Mouse (Mus musculus) megakaryocyte, embryonic 14.5 days (primary cell): ENCODE measurements around the gene Srrm4. TPM values are rescaled to one million over a fixed set of nuclear protein-coding genes. Genes with fewer than 3 reads are reported as not detected.

Experiments used
- H3K27me3 ChIP-seq: replicated peaks from 2 replicates; pipeline ENCODE3; 2012; ENCODE audit warnings: inconsistent platforms
- H3K36me3 ChIP-seq: replicated peaks from 2 replicates; pipeline ENCODE3; 2012; ENCODE audit warnings: low read length, inconsistent platforms, mixed read lengths
- H3K4me1 ChIP-seq: 2 replicates; pipeline ENCODE4 v1.6.1; 2012; ENCODE audit warnings: inconsistent platforms
- H3K4me3 ChIP-seq: replicated peaks from 2 replicates; pipeline ENCODE3; 2012; ENCODE audit warnings: moderate library complexity, mild to moderate bottlenecking, inconsistent platforms
- H3K9me3 ChIP-seq: 2 replicates; pipeline ENCODE4 v1.6.1; 2012; ENCODE audit warnings: inconsistent platforms
- FLI1 ChIP-seq: IDR thresholded peaks from 2 replicates; pipeline ENCODE4 v1.6.1; 2012; ENCODE audit warnings: low read length, inconsistent platforms, mixed read lengths
- GATA1 ChIP-seq: IDR thresholded peaks from 3 replicates; pipeline ENCODE4 v1.6.1; 2012; ENCODE audit warnings: mixed read lengths, low read length, inconsistent platforms, borderline replicate concordance
- polyA plus RNA-seq: library from polyadenylated mRNA; stranded (reverse); fragments of >175 nt; gene quantifications from 2 replicates; pipeline ENCODE4 v1.2.3, GENCODE M21; 2012; ENCODE audit warnings: low replicate concordance; ENCODE audit not compliant: insufficient read depth

Srrm4 gene
- polyA plus RNA-seq, 1 experiment: not detected

- H3K36me3 ChIP-seq: no peaks in the 10 kb centered on the region
- no peaks in the 10 kb centered on the region for H3K4me1 ChIP-seq
- peaks cover 6% of the 10 kb centered on the region; the same call in 1 of the 2 replicates for H3K9me3 ChIP-seq
- H3K4me3 ChIP-seq: no peak overlapping the region
- no peak for TF ChIP-seq GATA1
- no peak for TF ChIP-seq FLI1
- no peaks in the 10 kb centered on the region for H3K27me3 ChIP-seq
Observed at GRCm38 (mm10) chr5:116392603-116393002, 199.0 kb downstream of the Srrm4 start.

GRCm38 (mm10) chr5:116389856-116390542 is 201.6 kb downstream of the Srrm4 start:
- Histone ChIP-seq H3K27me3 (no peaks in the 10 kb centered on the region), H3K36me3 (no peaks in the 10 kb centered on the region), H3K4me1 (no peaks in the 10 kb centered on the region), H3K4me3 (no peak overlapping the region), H3K9me3 (peaks cover 9% of the 10 kb centered on the region; the same call in 1 of the 2 replicates)
- TF ChIP-seq GATA1 (no peak), FLI1 (no peak)

- TF ChIP-seq FLI1 (no peak), GATA1 (no peak)
- H3K9me3 ChIP-seq: peaks cover 9% of the 10 kb centered on the region; the same call in 1 of the 2 replicates
- H3K27me3 ChIP-seq: no peaks in the 10 kb centered on the region
Observed at GRCm38 (mm10) chr5:116389321-116389720, 202.3 kb downstream of the Srrm4 start.

More at GRCm38 (mm10) chr5:116389321-116389720, 202.3 kb downstream of the Srrm4 start:
- Histone ChIP-seq H3K36me3 (no peaks in the 10 kb centered on the region), H3K4me3 (no peak overlapping the region), H3K4me1 (no peaks in the 10 kb centered on the region)

Other genes with a start within 250 kb of the Srrm4 start
- gene Hspb8, start 169.0 kb downstream of the Srrm4 start, polyA plus RNA-seq: not detected in 2 replicates